Mouse (Mus musculus): ENCODE data around the gene Cerk.
"Not testable (repeated sequence)": the region's sequence is repeated elsewhere in the genome, so short reads cannot be mapped to it uniquely, and the experiment has no call there.

Gene Cerk

DNA sequence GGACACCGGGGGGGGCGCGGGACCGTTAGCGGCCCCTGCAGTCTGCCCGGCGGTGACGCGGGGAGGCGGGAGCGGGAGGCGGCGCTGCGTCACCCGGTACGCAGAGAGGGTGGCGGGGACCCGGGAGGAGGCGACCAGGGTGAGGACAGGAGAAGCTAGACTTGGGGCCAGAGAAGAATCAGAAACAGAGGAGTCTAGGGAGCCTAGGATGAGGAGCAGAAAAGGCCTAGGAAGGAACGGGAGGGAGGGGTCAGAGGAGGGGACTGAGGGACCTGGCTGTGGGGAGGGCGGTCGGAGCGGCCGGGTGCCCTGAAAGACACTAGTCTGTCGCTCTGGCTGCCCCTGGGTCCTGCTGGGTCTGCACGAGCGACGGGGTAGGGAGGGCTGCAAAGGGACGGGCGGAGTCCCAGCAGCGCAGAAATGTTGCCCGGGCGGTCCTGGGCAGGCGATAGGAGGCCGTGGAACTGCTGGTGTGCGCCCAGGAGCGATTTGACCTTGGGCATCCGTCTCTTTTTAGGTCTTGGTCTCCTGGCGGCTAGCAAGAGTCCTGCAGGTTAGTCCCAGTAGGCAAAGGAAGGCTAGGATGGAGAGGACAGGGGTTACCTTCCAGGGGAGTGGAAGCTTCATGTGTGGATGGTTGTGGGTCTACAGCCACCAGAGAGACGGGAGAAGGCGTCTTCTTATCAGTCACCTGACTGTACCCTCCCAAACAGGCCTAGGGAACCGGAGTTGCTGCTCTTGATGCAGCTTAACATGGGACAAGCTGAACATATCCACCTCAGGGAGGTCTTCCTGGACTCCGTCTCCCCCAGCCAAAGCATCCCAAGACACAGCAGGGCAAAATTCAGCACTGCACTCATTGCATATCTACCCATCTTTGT, at the start of gene Cerk:
TSS of gene Cerk (minus strand) at position 453 of the 881 bp plus-strand sequence.
- peak; percentile 84 for DNase-seq

DNA sequence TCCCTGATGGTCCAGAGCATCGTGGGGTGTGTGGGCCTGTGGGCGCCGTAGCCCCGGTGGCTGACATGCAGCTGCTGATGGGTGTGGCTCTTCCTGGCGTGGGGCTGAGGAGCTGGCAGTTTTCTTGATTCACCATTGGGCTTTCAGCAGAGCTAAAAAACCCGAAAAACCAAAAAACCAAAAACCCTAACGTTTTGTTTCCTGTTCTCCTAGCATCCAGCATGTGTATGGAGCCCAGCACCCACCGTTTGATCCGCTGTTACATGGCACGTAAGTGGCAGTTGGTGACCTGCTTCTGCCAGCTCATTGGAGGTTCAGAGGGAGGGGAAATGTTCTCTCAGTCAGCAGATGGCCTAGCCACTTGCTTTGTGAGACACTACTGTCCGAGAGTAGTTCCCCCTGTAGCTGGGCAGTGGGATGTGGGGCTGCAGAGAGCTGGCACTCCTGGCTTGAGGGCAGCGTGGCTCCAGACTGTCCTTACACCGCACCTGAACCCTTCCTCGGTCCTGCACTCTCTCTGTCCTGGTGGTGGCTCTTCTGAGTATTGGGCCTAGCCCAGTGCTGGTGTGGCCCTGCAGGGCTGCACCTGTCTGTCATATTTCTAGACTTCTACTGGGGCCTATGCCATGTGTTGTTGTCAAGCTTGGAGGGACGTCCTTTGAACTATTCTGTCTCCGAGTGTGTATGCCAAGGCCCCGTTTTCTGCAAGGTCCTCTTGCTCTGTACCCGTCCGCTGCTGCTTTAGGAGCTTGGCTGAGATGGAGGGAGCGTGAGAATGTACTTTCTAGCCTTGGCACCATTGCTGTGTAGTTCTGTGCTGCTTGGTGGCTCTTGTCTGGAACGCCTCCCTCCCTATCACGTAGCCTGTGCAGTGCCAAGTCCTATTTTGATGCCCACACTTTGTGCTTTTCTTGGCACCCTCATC, 48.8 kb upstream of the Cerk start:
- no peak for DNase-seq

DNA sequence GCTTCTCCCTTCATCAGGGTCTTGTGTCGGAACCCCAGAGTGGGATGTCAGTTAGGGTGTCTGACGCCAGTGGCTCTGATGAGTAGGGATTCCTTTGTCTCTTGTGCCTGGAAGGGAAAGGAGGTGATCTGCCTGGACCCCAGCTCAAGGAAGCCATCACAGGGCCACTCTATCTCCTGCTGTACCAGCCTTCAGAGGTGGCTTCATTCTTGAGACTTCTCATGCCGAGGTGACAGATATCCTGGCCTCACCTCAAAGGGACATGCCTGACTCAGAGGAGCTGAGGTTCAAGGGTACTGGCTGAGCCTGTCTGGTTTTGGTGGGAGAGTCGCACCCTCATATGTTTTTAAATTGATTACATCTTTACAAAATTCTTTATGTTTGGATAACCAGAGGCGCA, 48.1 kb upstream of the Cerk start:
- DNase-seq, result no peak

DNA sequence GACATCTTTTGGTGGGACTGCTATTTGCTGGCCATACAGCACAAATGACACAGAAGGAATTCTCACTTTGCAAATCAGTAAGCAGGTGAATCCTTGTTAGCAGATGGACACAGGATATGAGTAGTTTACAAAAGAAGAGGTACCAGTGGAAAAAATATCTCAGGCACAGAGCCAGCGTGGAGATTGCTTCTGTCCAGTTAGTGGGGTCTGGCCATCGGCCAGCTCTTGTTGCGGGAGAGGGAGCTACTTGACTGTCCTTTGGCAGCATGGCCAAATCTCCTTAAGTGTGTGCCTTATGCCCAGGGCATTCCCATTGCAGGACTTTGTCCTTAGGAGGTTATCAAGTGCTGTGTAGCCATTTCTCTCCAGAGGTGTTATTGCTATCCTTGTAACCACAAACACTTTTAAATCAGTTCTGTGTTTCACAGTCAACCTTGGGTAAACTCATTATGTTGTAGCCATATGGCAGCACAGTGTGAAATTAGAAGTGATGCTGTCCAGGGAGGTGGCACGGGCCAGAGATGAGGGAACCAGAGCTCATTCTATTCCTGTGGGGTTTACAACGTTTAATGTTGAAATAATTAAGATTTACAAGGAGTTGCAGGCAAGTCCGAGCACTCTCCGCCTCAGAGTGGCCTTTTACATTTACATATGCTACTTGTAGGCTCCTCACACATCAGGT, 46.0 kb upstream of the Cerk start:
- DNase-seq, result no peak

DNA sequence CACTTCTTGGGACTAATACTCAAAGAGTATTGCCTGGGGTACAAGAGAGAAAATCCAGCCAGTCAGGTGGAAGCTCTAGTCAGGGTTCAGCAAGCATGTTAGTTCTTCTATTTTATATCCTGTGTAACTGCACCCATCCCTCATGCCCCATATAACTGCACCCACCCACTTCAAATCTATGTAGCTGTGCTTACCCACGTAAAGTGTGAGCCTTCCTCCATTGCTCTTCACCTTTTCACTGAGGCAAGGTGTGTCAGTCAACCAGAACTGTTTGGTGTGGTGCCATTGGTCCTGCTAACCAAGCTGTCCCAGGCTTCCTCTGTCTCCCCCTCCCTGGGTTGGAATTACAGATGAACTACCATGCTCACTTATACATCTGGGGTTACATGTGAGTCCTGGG, 45.2 kb upstream of the Cerk start:
- DNase-seq, result no peak

DNA sequence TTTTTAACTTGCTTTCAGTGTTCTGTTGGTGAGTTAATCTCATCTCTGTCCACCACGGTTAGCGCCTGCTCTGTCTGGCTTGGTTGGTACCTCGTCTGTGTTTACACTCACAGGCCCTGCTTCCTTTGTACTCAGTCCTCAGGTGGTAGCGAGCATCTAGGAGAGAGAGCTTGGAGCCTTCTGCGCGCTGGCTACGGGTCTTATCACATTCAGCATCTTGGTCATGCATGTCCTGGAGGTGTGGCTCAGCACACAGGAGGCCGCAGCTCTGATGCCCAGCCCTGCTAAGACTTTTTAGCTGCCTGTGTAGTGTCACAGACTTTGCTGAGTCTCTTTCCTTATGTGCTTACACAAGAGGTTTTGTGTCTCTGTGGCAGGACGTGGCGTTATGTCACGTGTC, 43.7 kb upstream of the Cerk start:
- no peak for DNase-seq

DNA sequence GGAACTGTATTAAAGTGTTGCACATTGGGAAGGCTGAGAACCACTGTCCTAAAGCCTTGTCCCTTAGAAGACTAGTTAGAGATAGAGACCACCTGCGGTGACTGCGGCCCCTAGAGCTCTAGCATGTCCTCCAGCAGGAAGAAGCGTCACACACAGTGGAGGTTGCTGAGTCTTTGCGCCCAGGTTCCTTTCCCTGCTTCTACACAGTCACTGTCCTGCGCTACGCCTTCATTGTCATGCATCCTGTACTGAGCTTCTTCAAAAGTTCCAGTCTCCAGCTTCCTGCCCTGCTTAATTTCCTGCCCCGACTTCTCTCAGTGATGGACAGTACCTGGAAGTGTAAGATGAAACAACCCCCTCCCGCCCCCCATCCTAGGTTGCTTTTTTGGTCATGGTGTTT, 43.1 kb upstream of the Cerk start:
- no peak for DNase-seq

DNA sequence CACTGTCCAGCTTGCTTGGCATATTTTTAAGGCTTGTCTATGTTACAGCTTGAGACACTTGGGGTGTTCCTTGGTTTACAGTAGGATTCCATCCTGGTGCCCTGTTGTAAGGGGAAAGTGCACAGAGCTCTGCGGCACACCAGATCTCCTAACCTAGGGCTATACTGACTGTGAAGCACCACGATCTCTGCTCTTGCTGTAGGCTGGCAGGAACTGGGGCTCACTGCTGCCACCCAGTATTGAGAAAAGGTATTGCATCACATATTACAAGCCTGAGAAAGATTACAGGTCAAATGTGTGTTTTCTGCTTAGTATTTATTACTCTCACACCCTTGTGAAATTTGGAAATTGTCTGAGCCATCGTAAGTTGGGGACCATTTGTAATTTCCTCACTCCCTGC, 42.2 kb upstream of the Cerk start:
- DNase-seq, result no peak

DNA sequence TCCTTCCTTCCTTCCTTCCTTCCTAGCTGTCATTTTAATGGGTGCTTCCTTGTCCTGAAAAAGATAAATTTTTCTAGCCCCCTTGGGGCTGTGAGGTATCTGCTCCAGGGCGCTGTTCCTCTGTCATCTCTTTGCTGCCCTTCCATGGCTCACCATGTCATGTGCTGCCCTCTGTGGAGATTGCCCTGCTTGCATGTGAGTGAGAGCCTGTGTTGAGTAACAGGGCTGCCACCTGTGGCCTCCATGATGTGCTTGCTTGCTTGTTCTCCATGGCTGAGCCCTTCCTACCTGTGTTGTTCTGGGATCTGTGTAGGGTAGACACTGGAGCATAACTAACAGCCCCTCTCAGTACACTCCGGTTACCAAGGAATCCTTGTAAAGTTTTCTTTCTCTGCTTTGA, 41.0 kb upstream of the Cerk start:
- no peak for DNase-seq

DNA sequence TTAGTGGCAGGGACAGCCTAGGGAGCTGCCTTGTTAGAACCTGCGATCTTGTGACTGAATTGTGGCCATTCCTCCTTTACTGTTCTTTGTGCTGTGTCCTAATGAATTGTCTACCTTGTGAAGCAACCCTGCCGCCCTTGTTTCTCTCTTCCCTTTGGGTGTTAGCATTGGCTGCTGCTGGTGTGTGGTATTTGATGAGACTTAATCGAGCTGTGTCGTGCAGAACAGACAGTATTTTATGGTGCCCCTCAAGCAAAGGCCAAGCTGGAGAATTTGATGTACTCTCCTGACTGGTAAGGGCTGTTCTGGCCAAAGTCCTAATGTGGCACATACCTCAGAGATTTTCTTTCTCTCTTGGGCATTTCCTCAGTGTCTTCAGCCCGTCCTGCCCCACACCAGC, 40.3 kb upstream of the Cerk start:
- DNase-seq, result no peak

DNA sequence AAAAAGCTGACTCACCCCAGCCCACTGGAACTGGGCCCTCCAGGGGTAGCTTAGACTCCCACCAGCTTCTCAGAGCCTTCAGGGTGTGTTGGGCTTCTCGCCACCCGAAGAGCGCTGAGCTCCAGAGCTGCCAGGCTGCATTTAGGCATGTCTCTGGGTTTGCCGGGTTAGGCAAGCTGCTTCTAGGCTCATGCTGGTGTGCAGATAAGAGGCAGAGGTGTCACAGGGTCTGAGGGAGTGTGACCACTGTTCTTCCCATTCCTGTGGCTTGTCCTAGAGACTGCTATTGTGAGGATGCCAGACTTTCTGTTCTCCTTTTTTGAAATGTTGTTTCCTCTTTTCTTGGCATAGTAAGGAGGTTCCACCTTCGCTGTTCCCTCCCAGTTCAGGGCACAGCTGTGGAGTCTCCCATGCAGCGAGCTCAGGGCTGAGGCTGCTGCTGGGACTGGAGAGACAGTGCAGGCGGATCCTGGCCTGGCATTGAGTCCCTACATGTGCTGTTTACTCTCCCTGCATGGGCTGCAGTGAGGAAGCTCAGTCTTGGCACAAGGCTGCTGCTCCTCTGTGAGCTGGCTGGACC, 39.1 kb upstream of the Cerk start:
- peak; percentile 21 for DNase-seq

DNA sequence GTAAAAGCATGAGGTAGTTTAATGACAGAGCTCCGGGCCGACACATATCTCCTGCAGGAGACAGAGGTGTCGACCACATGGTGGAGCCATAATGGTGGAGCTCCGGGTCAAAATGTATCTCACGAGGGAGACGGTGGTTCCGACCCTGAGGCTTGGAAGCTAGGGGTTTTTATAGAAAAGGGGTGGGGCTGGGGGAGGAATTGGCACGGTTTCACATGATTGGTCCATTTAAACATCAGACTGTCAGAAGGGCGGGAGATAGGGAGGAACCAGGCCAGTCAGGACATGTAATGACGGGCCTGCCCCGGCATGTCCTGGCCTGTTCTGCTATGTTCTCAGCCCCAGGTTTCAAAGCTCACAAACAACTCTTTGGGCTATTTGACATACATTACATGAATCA, 36.0 kb upstream of the Cerk start:
- DNase-seq, result not testable (repeated sequence)

DNA sequence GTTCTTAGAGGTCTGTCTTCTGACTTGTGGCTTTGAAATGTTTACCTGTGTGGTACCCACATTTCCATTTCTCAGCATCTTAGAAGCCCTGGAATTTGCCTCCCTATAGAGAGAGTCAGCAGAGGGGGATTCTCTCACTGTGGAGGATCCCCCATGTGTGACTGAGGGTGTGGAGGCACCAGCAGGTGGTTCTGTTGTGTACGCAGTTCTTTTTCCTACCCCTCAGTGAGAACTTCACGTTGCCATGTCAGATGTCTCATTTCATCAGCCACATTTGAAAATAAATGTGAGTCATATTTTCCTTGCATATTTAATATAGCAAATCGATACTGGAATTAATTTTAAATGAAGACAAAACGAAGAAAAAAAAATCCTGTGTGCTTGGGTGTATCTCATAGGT, 35.4 kb upstream of the Cerk start:
- no peak for DNase-seq

DNA sequence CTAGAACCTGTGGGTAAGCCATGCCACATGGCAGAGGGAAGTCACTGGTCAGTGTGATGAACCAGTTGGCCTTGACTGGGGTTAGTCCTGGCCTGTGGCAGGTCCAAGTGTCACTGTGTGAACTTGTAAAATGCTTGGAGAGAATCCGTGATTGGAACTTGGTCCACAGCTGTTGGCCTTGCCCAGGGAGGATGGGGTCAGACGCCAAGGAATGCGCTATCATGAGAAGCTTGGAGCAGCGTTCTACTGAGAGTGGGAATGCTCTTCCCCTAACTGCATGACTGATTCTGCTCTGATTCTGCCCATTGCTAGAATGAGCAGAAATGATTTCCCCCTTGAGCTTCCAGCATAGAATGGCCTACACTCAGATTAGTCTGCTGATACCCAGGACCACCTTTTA, 34.8 kb upstream of the Cerk start:
- no peak for DNase-seq

DNA sequence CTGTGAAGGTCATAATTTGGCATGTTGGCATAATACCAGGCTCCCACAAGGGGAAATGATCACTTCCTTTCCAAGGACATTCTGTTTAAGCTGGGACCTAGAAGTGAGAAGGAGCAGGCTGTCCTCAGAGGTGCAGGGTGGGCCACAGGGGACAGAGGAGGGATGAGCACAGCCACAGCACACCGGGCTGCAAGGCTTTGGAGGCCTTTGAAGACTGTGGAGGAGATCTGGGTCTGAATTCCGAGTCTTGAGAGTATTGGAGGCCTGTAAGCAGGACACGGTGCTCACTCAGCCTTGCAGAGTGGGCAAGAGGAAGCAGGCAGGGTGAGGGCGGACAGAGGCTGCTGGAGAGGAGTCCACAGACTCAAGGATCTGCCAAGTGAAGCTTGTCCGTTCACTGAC, 34.3 kb upstream of the Cerk start:
- no peak for DNase-seq

DNA sequence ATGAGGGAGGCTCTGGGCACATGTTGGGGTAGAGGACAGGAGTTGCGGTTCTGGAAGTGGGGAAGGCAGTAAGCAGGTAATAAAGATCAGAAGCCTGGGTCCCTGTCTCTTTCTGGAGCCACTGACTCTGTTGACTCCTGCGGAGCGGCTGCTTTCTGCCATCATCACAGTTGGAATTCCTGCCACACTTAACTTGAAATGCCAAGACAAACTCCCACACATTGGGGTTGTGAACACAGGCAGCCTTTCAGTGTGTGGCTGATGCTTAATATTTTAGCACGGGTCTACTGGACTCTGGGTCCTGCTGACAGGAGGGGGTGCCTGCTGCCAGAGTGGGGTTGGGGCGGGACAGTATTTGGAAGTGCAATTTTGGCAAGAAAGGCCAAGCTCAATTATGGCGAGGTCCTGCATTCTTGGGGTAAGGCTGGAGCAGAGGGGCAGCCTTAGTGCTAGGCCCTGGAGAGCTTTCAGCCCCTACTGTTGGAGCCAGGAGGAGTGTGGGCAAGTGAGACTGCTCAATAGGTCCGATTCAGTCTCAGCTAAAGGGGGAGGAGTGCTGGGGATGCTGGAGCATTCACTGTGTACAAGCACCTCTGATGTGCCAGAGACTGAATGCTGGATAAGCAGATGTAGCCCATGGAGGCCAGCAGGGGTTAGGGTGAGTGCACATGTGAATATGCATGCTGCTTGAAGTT, 33.7 kb upstream of the Cerk start:
- DNase-seq, result no peak

DNA sequence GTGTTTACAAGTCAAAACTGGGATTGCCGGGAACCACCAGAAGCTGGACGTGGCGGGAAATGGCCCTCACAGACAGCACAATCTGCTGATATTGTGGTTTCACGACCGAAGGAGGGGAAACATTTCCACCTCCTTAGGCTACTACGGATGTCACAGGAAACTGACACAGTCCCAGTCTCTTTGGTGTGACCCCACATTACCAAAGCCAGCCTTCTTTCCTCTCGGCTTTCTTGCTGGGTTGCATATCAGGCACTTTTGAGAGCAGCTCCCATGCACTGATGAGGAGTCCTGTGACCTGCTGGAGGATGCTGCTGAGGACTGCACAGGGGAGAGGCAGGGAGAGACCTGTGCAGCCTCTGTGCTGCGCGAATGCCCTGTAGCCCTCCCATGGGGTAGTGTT, 30.7 kb upstream of the Cerk start:
- not testable (repeated sequence) for DNase-seq

DNA sequence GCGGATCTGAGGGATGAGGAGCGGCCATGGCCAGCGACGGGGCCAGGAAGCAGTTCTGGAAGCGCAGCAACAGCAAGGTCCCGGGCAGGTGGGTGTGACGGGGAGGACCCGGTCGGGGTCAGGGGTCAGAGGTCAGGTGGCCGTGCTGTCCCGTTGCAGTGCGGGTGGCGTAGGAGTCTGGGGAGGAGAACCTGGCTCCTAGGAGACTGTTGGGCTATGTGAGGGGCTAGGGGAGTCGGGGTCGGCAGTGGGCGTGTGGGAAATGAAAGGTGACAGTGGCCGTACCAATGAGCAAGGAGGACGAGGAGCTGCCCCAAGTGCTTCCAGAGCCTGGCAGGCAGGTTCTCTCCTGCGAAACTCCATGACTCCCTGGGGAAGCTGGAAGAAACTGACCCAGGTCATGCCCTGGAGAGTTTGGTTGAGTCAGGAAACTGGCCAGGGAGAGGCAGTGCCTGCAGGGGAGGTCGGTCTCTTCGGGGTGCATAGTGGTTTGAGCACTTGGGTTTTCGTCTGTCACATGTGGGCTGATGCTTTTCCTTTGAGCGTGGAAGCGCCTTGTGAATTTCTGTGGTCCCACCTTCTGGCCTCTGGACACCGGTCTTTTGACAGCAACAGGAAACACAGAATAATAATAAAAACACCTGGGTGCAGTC, 28.7 kb upstream of the Cerk start:
- DNase-seq, result no peak

DNA sequence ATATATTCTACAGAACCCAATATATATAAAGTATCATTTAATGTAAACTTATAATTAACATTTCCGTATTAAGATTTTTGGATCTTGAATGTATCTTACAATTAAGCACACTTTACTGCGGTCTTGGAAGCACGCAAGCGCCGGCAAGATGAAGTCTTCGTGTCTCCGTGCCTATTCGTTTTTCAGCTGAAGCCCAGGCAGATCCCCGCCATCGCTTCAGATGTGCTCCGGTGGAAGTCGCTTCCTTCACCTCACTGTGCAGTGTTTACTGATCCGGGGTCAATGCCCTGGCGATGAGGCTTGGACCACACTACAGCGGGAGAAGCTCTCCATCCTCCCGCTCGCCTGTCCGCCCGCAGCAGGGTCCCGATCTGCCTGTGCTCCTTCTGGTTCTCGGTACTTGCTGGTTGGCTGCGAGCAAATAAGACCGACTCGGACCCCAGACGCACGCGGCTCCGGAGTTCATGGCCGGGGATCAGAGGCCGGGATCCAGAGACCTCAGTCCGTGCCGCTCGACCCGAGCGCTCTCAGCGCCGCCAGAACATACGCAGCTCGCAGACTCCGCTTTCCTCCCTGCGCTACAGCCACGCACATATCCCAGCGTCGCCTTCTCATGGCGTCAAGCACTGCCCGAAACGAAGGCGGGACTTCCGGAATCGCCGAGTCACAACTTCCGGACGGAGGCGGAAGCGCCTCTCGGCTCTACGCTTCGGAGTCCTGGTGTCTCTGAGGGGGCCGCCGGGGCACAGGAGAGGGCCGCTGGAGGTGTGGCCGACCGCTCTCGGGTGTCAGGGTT, 28.0 kb upstream of the Cerk start, which contains the start of gene Tbc1d22a:
TSS of gene Tbc1d22a (plus strand) at position 707 of the 796 bp plus-strand sequence.
- DNase-seq, result peak; percentile 92

DNA sequence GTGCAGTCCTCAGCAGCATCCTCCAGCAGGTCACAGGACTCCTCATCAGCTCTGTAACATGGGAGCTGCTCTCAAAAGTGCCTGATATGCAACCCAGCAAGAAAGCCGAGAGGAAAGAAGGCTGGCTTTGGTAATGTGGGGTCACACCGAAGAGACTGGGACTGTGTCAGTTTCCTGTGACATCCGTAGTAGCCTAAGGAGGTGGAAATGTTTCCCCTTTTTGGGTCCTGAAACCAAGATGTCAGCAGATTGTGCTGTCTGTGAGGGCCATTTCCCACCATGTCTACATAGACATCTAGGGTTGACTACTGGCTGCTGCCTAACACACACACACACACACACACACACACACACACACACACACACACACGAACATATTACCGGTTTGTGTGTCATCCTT, 26.3 kb upstream of the Cerk start:
- DNase-seq, result not testable (repeated sequence)

DNA sequence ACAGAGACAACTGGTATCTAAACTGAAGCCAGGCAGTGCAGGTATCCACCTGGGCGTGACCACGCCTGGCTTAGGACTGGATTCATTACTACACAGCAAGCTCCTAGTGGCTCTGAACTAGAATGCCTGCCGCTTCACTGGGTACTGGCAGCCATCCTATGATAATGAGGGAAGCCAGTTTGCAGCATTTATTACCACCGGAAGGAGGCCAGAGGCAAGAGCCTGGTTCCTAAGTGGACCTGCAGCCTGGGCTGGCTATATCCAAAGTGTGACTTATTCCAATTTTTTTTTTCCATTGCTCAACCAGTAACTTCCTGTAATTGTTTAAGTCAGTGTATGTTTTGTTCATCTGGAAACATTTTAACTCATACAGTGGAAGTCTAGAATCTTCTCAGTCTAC, 20.4 kb upstream of the Cerk start:
- DNase-seq, result no peak
